Mouse (Mus musculus) myocyte (in vitro differentiated cells): ENCODE measurements around the gene Ddah2. TPM values are rescaled to one million over a fixed set of nuclear protein-coding genes. Genes with fewer than 3 reads are reported as not detected.

Experiments
- H3K27me3 ChIP-seq: one replicate; pipeline ENCODE4 v1.6.1; 2011; ENCODE audit not compliant: control insufficient read depth, insufficient read depth, insufficient read length
- H3K36me3 ChIP-seq: one replicate; pipeline ENCODE4 v1.6.1; 2011; ENCODE audit not compliant: control insufficient read depth, insufficient read depth
- H3K4me2 ChIP-seq: one replicate; pipeline ENCODE4 v1.6.1; 2011; ENCODE audit warnings: low read depth, control low read depth
- H3K4me3 ChIP-seq: one replicate; pipeline ENCODE4 v1.5.1; 2011; ENCODE audit warnings: mild to moderate bottlenecking, control low read depth, moderate library complexity
- H3K79me2 ChIP-seq: one replicate; pipeline ENCODE4 v1.6.1; 2011; ENCODE audit not compliant: control insufficient read depth, insufficient read depth
- H3ac ChIP-seq: one replicate; pipeline ENCODE4 v1.6.1; 2011; ENCODE audit not compliant: control insufficient read depth, insufficient read length
- CEBPB ChIP-seq: IDR thresholded peaks from 2 replicates; pipeline ENCODE4 v1.6.1; 2011; ENCODE audit warnings: mild to moderate bottlenecking, moderate library complexity; ENCODE audit not compliant: poor library complexity, insufficient read depth, severe bottlenecking
- E2F4 ChIP-seq: IDR thresholded peaks from one replicate; pipeline ENCODE4 v1.6.1; 2011; ENCODE audit warnings: mild to moderate bottlenecking, control low read depth, moderate library complexity; ENCODE audit not compliant: insufficient read depth
- MAX ChIP-seq: IDR thresholded peaks from one replicate; pipeline ENCODE4 v1.6.1; 2011; ENCODE audit warnings: low read depth, mild to moderate bottlenecking, control low read depth
- MYOD1 ChIP-seq, 3 experiments: IDR thresholded peaks; one replicate each; pipeline ENCODE4 v1.6.1; 2011; ENCODE audit warnings: control low read depth in 2 of 3, low read depth in 2 of 3, mild to moderate bottlenecking in 2 of 3, moderate library complexity in 1 of 3; ENCODE audit not compliant: insufficient read length in 2 of 3, control insufficient read depth in 1 of 3
- MYOG ChIP-seq, 3 experiments: IDR thresholded peaks; one replicate each; pipeline ENCODE4 v1.6.1; 2011; ENCODE audit warnings: control low read depth in 2 of 3, low read depth in 2 of 3, mild to moderate bottlenecking in 2 of 3; ENCODE audit not compliant: insufficient read length in 2 of 3, control insufficient read depth in 1 of 3, insufficient read depth in 1 of 3
- POLR2A ChIP-seq: IDR thresholded peaks from one replicate; pipeline ENCODE4 v1.6.1; 2011; ENCODE audit warnings: low read depth, mild to moderate bottlenecking, control low read depth, moderate library complexity; ENCODE audit not compliant: insufficient read length
- POLR2AphosphoS2 ChIP-seq: IDR thresholded peaks from one replicate; pipeline ENCODE4 v1.6.1; 2011; ENCODE audit warnings: low read depth, control low read depth; ENCODE audit not compliant: insufficient read length
- SRF ChIP-seq: IDR thresholded peaks from one replicate; pipeline ENCODE4 v1.6.1; 2011; ENCODE audit warnings: low read depth; ENCODE audit not compliant: control insufficient read depth, insufficient read length
- TCF12 ChIP-seq: IDR thresholded peaks from one replicate; pipeline ENCODE4 v1.6.1; 2011; ENCODE audit warnings: mild to moderate bottlenecking, control low read depth; ENCODE audit not compliant: poor library complexity, insufficient read depth, severe bottlenecking
- TCF3 ChIP-seq: IDR thresholded peaks from one replicate; pipeline ENCODE4 v1.6.1; 2011; ENCODE audit warnings: low read depth, control low read depth; ENCODE audit not compliant: insufficient read length
- USF1 ChIP-seq: IDR thresholded peaks from one replicate; pipeline ENCODE4 v1.6.1; 2011; ENCODE audit warnings: low read depth, mild to moderate bottlenecking, control low read depth, moderate library complexity
- polyA plus RNA-seq: library from polyadenylated mRNA; unstranded; fragments of >200 nt; fragmentation: generic; extraction: Trizol; gene quantifications from one replicate; pipeline ENCODE4 v1.2.1, GENCODE M21; 2012; ENCODE audit warnings: missing spikeins

Gene Ddah2
- polyA plus RNA-seq, 1 experiment, result 101 TPM

DNA sequence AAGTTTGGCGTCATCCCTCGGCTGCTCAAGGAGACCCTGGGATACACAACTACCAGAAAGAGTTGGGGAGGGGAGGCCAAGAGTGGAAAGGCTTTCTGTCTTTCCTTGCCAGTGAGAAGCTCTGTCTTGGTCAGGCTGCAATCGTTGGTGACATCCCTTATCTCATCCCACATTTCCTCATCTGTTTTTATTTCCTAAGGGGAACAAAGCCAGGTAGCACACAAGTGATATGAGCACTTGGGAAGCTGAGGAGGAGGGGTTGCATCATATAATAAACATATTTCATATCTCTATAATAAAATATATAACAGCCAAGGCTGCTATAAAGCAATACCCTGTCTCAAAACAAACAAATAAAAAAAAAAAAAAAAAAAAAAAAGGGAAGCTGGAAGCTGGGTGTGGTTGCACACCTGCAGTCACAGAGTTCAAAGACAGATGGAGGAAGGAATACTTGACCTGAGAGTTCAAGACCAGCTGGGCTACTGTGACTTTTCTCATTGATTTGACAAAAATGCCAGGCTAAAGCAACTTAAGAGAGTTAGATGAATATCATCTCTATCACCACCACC lies 25.2 kb downstream of the Ddah2 start:
- peaks cover 11% of the 10 kb centered on the region for H3K27me3 ChIP-seq
- TF ChIP-seq CEBPB (no peak), POLR2AphosphoS2 (no peak), MYOD1 (IDR thresholded peaks at IDR 0.05; ENCODE audit: control insufficient read depth in 1 of 3, insufficient read length in 2 of 3, low read depth in 2 of 3) (no peak), MYOG (IDR thresholded peaks at IDR 0.05; ENCODE audit: control insufficient read depth in 1 of 3, insufficient read depth in 1 of 3, insufficient read length in 2 of 3, low read depth in 2 of 3) (no peak), USF1 (no peak), TCF3 (no peak), E2F4 (no peak), SRF (no peak), TCF12 (no peak), POLR2A (no peak)

GRCm38 (mm10) chr17:35085208-35085865 lies 26.5 kb downstream of the Ddah2 start, which contains the start of gene Ly6g6f:
Gene Ly6g6f, minus strand, starts transcription at chr17:35085610.
- Histone ChIP-seq H3K79me2 (peaks cover 7% of the 10 kb centered on the region), H3K4me2 (no peak within 1 kb of the TSS), H3K4me3 (no peak within 1 kb of the TSS), H3K36me3 (no peaks in the 10 kb centered on the region), H3K27me3 (peaks cover 11% of the 10 kb centered on the region), H3ac (no peak within 1 kb of the TSS)
- TF ChIP-seq CEBPB (no peak), MYOG (IDR thresholded peaks at IDR 0.05; ENCODE audit: control insufficient read depth in 1 of 3, insufficient read depth in 1 of 3, insufficient read length in 2 of 3, low read depth in 2 of 3) (no peak), TCF3 (no peak), SRF (no peak), TCF12 (no peak), POLR2AphosphoS2 (no peak), MAX (no peak)

More for the DNA sequence above, 25.2 kb downstream of the Ddah2 start:
- H3K36me3 ChIP-seq, result no peaks in the 10 kb centered on the region
- no peak overlapping the region for H3ac ChIP-seq
- H3K4me2 ChIP-seq, result no peak overlapping the region
- H3K4me3 ChIP-seq, result no peak overlapping the region
- no peaks in the 10 kb centered on the region for H3K79me2 ChIP-seq

DNA sequence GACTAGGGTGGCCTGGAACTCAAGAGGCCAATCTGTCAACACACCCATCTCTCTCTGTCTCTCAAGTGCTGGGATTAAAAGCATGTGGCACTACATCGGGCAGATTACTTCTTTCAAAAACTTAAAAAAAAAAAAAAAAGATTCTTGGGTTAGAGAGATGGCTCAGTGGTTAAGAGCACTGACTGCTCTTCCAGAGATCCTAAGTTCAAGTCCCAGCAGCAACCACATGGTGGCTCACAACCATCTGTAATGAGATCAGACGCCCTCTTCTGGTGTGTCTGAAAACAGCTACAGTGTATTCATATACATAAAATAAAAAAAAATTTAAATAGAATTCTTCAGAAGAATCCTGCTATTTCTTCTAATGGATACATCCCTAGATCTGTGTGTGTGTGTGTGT lies 29.3 kb downstream of the Ddah2 start:
- Histone ChIP-seq H3K4me2 (no peak overlapping the region), H3K36me3 (no peaks in the 10 kb centered on the region), H3K4me3 (no peak overlapping the region), H3K79me2 (peaks cover 13% of the 10 kb centered on the region), H3ac (no peak overlapping the region), H3K27me3 (peaks cover 5% of the 10 kb centered on the region)
- TF ChIP-seq USF1, result no peak
- TF ChIP-seq POLR2AphosphoS2, result no peak

DNA sequence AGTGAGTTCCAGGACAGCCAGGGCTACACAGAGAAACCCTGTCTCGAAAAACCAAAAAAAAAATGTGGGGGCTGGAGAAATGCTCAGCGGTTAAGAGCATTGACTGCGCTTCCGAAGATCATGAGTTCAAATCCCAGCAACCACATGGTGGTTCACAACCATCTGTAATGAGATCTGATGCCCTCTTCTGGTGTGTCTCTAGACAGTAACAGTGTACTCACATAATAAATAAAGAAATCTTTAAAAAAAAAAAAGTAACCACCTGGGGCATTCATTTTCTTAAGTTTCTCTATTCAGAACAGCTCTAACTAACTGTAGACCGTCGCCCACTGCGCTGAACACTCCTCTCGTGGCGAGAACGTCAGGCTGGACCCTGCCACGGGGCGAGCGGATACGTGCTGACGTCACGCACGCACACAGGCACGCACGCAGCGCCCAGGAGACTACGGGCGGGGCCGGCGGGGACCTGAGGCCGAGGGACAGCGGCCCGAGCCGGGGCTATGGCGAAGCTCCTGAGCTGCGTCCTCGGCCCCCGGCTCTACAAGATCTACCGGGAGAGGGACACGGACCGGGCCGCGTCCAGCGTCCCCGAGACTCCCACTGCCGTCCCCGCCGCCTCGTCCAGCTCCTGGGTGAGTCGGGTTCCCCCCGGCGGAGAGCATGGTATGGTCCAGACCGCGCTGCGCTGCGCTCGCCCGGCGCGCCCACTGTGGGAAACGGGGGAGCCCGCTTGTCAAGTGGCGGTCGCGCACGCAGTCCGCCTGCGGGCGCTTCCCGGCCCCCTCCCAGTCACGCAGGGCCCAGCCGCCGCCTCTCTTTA lies 30.2 kb downstream of the Ddah2 start, which contains the start of gene Abhd16a:
TSS of gene Abhd16a (plus strand) at position 439 of the 820 bp plus-strand sequence.
- Histone ChIP-seq H3K36me3 (no peaks in the 10 kb centered on the region), H3K4me2 (peak within 1 kb of the TSS; percentile 100), H3K4me3 (peak within 1 kb of the TSS; percentile 47), H3ac (peak within 1 kb of the TSS; percentile 75), H3K79me2 (peaks cover 13% of the 10 kb centered on the region), H3K27me3 (no peaks in the 10 kb centered on the region)
- TF ChIP-seq POLR2AphosphoS2 (peak; percentile 94), MYOG (IDR thresholded peaks at IDR 0.05; ENCODE audit: control insufficient read depth in 1 of 3, insufficient read depth in 1 of 3, insufficient read length in 2 of 3, low read depth in 2 of 3) (peak in 1 of 3 experiments; percentile 9), TCF3 (no peak), POLR2A (peak; percentile 90), MAX (no peak)

GRCm38 (mm10) chr17:35090166-35090932 lies 31.5 kb downstream of the Ddah2 start:
- TF ChIP-seq MYOD1 (IDR thresholded peaks at IDR 0.05; ENCODE audit: control insufficient read depth in 1 of 3, insufficient read length in 2 of 3, low read depth in 2 of 3) (peak in 2 of 3 experiments; percentile 25 to 28), TCF3 (no peak)
- Histone ChIP-seq H3K4me3 (peak overlapping the region; percentile 47), H3K79me2 (peaks cover 13% of the 10 kb centered on the region), H3K36me3 (no peaks in the 10 kb centered on the region), H3K4me2 (peak overlapping the region; percentile 100), H3ac (no peak overlapping the region), H3K27me3 (no peaks in the 10 kb centered on the region)
